Mouse (Mus musculus) kidney, adult 11 months (tissue): ENCODE results near the gene Celf2.
"Not testable (repeated sequence)": the region's sequence is repeated elsewhere in the genome, so short reads cannot be mapped to it uniquely, and the experiment has no call there.

Experiments
- DNase-seq: peaks from one replicate; pipeline ENCODE4 v3.0.0; 2022

Gene Celf2

DNA sequence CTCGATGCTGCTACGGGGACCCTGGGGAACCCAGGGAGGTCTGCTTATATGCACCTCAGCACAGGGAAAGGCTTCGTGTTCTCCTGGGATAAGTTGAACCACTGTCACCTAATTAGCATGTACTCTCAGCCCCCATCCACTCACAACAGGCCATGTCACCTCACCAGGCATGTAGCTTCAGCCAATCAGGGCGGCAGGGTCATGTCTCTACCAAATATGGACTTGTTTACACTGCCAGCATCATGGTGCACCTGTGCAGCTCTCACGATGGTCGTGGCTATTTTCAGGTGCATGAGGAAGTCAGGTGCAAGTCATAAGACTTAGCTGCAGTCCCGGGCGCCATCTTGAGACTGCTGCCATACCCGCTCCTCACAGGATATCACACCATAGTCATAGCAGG is at the start of gene Celf2:
Celf2 (minus strand) TSS at position 101 of the 400 bp plus-strand sequence.
- not testable (repeated sequence) for DNase-seq

DNA sequence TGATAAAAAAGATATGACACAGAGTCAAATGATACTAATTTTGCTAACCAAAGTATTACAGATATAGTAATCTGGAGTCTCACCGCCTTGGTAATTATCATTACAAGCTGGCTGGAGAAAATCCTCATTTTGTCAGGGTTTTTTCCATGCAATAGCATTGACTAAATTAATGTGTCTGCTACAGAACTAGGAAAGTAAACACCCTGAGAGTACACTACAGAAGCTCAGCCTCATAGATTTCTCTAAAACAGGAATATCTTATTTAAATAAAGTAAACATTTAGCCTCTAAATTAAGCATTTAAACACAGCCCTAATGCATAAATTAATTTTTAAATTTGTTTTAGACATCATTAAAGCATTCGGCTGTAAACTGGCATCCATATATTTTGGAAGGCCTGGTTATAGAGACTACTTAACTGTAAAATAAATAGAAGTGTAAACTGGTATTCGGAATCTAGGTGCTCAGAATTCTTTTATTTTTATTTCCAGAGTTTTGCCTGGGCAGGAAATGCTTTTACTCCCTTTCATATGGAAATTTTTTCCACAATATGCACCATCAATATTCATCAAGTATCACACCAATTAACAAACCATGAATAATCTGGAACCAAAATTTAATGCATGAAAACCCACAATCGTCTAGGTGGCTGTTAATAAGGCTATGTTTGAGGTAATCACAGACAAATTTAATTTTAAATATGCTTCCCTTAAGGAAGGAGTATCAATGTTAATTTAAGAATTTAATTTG is 46.0 kb upstream of the Celf2 start:
- DNase-seq: no peak

DNA sequence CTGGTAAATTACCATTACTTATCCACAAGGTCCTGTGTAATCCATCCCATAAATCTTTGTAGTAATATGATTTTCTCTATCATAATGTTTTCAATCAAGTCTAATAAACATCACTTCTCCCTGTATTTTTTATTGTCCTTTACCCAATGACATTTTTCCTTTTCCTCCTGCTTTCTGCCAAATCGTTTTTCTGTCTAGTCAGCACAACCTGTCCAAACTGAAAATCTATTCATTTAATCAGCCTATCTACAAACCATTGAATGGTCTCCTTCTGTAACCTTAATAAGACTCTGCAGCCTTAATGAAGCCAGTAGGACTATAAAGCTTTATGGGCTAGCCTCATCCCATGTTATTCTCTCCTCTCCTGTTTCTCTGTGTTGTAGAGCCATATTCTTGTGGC is 45.2 kb upstream of the Celf2 start:
- DNase-seq: no peak

DNA sequence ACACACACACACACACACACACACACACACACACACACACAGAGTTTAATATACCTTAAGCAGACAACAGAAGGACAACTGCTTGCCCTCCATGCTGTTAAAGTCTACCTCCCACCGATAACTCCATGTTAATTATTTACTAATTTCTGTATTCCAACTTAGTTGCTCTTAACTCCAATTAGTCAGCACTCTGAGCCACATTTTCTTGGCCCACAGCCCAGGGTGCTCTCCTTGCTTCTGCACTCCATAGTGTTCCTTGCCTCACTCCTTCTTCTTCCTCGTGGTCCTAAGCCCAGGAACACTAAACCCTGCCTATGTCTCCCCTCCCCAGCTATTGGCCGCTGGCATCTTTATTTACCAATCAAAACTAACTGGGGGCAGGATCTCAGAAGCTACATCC is 43.5 kb upstream of the Celf2 start:
- DNase-seq: peak; percentile 61

DNA sequence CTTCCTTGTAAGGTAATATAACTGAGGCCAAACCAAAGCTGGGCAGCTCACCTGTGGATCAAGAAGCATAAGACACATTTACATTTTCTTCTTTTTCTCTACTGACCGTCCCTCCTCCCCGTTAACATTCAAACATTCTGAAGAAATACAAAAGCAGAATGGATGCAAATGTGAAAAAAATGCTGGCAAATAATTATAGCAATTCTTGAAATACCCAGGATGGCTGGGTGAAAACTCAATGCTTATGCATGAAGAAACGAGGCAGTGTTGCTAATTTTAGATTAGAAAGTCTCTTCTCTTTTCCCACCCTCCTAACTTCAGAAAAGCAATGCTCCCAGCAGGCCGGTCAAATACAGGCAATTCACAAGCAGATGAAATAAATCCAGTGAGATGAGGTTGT is 39.5 kb upstream of the Celf2 start:
- no peak for DNase-seq

DNA sequence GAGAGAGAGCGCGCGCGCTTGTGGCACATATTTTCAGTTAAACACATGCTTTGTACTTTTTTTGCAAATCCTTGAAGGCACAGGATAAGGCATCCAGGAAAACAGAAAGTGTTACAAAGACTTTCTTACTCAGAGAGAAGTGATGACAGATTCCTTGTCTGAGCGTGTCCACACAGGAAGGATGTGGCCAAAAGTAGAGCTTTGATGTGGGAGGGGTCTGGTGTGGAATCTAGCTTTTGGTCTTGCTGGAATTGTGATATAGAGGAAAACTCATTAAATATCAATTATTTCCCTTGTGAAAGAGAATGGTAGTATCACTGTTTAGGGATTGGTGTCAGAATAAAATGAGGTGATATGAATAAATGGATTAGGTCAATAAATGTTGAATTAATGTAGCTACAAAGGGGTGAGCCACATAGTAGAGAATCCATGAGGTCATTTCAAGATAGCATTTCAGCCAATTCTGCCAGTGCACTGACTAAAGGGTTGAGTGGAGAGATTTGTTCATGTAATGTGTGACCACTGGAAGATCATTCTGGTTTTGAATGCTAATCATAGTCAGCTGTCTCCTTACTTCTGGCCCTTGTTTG is 25.3 kb upstream of the Celf2 start:
- no peak for DNase-seq

DNA sequence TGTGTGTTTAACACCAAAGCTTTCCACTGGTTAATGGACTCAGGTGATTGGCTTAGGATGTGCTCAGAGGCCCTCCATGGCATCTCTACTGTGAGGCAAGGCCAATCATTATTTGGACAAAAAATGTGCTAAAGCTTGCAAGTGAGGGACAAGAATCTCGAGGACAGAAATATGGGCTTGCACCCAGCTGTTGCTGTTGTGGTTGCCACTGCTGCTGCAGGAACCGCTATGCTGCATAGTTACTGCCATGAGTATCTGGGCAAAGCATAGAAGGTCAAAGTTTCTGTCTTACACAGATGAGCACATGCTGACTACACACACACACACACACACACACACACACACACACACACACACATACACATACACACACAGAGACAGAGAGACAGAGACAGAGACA is 24.8 kb upstream of the Celf2 start:
- DNase-seq: no peak

DNA sequence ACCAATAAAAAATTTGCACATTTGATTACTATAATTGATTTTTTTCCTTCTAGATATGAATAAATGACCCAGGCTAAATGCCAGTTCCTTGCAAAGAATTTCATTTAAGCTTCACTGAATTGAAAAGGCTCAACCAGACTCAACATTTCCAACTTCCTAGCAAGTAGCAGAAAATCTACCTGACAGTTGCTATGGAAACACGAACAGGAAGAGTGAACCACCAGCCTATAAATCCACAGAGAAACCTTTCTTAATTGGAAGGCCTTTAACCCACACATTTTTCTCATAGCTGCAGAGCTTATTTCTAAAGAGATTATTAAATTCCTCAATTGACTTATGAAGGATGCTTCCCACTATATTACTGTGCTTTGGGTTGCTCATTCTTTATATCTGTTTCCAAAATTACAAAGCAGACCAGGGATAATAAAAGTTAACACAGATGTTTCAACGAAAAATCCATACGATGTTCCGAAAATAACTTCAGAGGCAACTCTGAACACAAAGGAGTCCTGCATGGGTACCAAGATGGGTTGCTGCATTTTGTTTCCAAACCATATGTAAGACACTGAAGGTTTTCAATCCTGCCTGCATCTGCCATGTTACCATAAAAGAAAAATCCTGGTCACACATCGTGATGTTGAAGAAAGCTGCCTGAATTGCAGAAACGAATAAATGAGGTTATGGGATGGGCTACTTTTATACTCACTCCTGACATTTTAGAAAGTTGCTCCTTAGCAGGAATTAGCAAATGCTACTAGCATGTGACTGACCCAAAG is 22.0 kb upstream of the Celf2 start:
- no peak for DNase-seq

DNA sequence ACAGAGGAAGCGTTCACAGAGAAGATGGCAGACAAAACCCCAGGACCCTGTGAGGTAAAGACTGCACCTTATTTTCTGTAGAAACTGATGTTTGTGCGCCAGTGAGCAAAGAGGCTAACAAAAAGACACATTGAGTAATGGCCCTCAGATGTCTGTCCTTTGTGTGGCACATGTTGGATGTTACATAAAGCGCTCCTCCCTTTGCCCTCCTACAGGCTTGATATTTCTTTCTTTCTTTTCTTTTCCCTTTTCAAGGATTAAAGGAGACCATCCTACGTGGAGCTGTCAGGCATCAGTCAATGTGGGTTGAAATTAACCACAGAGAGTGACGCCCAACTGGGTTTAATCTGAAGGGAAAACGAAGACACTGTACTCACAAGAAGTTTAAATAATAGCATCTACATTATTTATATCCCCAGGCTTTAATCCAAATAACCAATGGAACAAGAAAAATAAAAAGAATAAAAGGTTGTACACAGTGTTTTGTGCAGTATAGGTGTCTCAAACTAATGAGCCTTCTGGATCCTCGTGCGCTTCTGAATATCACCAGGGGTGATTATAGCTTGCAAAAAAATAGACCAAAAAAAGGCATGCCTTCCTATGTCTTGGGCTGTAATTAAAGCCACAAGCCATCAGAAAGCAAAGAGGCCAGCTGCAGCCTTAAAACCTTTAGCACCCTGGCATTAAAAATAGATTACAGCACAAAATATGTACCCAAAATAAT is 21.3 kb upstream of the Celf2 start:
- no peak for DNase-seq

DNA sequence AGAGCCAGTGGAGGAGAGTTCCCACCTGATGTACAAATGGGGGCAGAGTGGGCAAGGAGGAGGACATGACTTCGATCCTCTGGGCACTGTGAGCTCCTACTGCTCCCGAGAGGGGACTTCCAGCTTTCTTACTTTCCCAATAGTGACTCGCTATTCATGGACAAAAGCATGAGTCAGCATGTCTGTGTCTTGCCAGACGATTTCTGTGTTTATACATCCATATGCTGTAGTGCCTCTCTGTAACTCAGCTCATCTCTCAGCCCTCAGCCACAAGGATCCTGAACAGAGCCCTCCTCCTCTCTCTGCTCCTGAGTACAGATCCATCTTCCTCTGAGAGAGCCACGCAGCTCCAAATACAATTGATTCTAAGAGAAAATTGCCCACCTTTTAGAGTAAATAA is 20.3 kb upstream of the Celf2 start:
- no peak for DNase-seq

DNA sequence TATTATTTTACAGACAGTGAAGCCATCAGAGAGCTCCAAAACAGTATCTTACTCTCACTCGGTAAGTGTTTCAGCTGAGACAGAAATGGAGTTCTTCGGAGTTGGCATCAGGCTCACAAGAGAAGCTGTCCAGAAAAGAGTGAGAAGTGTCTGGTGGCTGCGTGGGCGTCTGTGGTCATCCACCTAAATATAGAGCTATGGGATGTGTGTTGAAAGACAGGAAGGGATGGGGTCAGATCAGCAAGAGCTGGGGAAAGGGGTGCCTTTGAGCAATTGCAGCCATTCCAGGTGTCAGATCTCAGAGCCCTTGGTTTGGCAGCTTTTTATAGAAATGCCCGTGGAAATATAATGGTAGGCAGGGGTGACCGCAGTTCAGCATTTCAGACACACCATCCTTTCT is 17.3 kb upstream of the Celf2 start:
- DNase-seq: no peak

DNA sequence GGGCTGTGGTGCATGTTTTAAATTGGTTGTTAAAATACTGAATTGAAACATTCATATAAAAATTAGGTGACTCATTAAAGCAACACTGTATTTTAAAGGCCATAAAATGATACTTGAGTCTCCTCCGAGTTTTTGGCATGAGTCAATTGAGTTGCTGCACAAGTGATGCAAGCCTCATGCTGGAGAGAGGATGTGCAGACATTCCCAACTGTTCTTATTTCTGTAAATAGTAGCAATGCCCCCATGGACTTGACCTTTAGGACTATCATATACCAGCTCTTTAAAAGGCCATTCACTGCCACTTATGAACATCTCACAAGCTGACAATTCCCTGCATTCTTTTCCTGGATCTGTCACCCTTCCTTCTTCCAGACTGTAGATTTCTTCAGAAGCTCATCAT is 10.1 kb upstream of the Celf2 start:
- DNase-seq: no peak

DNA sequence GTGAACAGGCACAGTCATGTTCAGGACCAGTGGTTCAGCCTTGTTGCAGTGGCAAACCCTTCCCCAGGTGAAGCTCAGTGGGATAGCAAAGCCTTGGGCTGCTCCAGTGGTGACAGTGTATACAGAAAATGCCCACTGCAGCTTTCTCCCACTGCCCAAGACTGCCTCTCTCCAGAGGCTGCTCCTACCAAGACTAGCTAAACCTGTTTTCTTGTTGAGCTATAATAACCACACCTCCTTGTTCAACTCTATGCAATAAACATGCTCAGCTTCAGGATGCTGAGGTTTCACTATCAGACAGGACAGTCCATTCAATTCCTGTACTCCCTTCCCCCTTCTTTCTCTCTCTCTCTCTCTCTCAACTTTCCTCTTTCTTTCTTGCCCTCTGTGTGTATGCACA is 15.9 kb downstream of the Celf2 start:
- DNase-seq: no peak

DNA sequence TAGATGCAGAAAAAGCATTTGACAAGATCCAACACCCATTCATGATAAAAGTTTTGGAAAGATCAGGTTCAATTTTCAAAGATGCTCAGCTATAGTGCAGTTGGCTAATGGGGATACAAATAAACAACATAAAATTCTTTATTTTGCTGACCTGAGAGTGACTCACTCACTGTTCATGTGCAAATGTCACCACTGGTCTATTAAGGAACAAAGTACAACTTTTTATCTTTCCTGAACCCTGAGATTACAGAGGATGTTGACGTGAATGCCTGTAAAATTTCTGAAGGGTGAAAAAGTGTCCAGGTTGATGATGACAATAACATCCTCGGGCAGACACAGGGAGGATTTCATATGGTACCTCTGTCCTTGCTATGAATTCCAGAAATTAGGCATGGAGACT is 24.4 kb downstream of the Celf2 start:
- no peak for DNase-seq

DNA sequence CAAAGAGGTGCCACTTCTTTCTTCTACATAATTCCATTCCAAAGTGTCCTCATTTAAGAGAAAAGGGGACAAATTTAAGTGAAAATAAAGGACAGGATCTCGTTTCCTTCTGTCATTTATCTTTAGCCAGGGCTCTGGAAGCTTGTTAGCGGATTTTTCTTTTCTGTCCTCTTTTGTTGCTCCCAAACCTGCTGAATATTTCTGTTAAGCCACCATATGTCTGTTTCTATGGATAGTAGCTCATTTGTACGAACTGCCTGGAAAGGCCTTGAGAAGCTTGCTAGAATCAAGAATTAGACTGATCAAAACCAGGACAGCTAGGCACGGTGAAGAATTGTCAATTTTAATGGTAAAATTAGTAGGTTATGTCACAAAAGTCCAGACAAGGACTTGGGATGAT is 27.3 kb downstream of the Celf2 start:
- no peak for DNase-seq

DNA sequence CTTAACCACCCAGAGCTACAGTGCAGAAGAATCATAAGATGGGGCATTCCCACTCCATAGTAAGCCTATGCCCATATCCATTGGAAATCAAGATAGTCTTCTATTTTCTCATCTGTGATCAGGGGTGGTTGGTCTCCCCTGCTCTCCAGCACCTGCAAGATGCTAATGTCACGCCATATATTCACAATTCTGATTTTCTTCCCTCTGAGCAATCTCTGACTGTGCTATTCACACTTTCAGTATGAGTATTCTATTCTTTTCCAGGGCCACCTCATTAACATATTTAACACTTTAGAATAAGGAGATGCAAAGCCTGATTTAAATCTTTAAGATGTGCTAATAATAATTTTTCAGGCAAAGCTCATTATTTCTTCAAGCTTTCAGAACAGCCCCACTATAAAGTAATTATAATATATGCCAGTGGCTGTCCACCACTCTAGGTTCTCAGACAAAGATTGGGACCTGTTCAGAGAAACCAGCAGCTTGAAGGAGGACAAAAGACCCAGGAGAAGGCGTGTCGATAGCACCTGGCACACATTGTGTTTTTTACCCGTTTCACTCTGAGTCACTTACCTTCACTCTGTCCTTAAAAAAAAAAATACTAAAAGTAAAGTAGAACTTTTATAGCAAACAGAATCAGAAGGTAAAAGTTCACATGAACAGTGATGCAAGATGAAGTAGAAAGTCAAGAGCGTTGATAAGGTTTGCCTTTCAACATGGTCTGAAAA is 48.9 kb downstream of the Celf2 start:
- no peak for DNase-seq

DNA sequence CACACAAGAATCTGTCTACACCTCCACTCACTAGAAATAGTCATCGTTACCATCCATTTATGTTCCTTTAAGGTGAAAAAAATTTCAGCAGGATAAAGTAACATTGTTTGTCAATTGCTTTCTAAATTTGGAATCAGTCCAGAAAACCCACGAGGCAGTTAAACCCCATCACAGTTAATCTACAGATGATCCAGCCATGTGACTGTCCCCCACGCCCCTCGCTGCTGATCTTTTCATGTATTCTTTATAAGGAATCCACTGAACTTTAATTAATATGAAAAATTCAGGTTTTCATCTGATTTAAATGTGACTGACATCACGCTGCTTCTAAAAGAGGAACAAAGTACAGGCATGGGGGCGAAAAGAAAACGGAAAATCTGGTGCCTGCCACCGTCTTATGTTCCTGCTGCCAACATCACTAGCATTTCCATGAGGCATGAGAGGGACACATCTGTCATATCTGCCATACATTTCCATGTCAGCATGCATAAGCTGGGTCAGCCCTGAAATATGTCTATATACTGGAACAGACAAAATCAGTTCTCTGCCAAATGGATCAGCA is 70.6 kb downstream of the Celf2 start:
- DNase-seq: no peak

DNA sequence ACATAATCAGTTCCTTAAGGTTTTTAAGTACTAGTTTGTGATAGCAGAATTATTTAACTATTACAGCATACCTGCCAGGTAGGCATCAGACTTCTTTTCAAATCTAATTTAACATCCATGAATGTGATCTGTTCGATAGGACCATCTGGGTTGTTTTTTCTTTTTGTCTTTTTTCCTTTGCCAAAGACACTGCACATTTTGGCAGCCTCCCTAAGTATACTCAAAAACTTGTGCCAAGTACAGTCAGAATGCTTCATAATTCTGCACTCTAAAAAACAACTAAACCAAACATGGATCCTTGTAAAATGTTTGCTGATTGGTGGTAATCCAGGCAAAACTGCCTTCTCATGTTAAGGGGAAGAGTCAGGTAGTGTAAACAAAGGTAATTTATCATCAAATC is 82.9 kb downstream of the Celf2 start:
- DNase-seq: no peak

DNA sequence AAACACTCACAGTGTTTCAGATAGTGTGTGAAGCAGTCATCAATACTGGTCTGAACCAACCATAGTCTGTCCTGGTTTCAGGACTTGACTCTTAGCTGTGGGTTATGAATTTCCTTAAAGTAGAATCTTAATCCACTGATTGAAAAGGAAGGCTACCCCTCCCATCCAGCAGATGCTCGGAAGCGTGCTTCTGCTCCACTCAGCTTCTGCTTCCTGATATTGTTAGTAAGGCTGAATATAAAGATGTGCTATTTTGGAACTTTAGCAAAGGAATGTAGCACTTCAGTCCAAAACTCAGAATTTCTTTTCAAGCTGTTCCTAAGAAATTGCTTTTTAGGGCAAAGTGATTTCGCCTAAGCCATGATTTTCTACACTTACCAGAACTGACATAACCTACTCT is 108.8 kb downstream of the Celf2 start:
- DNase-seq: no peak

DNA sequence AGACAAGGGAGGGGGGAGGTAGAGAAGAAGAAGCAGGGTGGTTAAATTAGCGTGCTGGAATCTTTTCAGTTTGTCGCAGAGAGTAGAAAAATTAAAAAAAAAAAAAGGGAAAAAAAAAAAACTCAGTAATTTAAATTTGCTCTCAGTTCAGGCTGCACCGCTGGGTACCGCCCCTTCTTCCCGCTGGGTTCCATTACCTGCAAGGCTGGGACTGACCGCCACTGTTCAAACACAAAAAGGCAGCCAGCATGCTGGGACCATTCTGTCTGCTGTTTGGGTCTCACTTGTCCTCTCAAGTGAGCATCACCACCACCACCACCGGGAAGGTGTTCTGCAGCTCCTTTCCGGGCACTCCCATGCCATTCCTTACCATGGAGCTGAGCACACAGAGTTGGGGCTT is 113.4 kb downstream of the Celf2 start:
- DNase-seq: no peak

DNA sequence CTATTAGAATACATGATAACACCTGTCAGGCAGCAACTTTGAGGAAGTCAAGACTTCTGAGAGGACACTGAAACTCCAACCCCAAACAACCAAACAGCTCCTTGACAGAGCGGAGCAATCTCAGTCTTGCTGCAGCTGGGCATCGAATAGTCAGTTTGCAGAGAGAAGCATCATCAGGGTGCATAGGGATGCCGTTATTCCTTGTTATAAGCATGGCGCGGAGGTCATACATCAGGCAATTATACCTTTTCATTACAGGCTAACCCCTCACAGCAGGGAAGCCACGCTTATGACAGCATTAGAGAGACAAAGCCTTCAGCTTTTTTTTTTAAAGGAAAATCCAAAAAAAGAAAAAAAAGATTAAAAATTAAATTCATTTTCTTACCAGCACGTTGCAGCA is 113.9 kb downstream of the Celf2 start:
- DNase-seq: no peak

DNA sequence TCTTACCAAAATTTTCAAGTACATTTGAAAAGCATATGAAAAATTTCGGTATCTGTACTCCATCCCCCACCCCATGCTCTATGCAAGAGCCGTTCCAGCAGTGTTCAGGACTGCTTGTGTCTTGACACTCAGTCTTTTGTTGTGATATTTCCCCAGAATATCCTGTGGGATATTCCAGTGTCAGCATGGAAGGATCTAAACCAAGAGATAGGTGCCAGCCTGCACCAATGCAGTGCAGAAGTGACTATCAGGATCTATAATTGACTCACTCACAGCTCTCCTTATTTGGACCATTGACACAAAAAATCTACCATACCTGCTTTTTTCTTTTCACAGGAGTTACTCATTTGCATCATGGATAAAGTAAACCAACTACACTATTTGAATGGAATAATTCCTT is 116.9 kb downstream of the Celf2 start:
- DNase-seq: no peak

DNA sequence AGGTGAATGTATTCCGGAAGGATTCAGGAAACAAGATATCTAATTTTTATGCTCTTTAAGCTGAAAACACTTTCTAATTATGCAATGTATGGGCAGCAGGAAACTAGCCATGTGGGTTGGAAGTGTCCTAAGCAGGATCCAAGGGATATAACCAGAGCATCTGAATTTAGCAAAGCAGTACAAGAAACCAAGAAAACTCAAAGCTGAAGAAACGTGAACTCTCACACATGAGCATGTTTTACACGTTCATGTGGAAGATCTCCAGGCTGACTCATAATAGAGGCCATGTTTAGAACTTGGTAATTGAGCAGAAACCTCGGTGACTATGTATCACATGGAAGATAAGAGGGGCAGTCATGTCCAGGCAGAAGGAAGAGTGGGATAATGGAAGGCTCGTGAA is 120.1 kb downstream of the Celf2 start:
- DNase-seq: no peak
